Mouse (Mus musculus): ENCODE results near the gene Uso1.
A peak's percentile ranks its signal among the peaks of the same experiment; 100 is the strongest.
"Not testable (repeated sequence)": the region's sequence is repeated elsewhere in the genome, so short reads cannot be mapped to it uniquely, and the experiment has no call there.

Uso1 gene

DNA sequence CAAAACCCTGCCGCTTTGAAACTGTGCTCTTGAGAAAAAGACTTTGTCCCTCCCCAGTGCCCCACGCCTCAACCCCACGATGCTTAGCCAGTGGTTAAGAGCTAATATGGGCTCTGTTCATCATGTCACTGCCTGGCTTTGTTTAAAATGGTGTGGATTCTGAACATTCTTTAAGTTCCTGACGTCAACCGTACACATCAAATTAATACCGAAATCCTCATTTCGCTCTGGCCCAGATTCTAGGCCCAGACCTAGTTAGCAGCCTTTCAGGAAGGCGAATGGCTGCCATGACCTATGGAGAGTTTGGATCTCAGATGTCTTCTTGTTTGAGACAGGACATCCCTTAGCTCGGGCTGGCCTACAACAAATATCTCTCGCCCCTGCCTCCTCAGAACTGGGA lies 10.0 kb upstream of the Uso1 start:
- no peak for DNase-seq (ENCODE audit: low spot score in 2 of 2)

DNA sequence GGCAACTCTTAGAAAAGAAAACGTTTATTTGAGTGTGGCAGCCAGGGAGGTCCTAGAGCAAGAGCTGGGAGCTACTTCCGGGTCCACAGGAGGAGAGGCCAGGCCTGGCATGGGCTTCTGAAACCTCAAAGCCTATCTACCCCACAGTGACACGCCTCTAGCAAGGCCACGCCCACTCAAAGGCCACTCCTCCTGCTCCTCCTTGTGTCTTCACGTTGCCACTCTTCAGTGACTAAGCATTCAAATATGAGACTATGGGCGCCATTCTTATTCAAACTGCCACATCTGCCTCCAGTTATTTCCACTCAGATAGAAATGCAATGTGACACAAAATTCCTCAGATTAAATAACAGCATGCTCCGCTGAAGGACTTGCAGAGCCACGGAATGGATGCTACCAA lies 9.2 kb upstream of the Uso1 start:
- no peak for DNase-seq (ENCODE audit: low spot score in 2 of 2)

DNA sequence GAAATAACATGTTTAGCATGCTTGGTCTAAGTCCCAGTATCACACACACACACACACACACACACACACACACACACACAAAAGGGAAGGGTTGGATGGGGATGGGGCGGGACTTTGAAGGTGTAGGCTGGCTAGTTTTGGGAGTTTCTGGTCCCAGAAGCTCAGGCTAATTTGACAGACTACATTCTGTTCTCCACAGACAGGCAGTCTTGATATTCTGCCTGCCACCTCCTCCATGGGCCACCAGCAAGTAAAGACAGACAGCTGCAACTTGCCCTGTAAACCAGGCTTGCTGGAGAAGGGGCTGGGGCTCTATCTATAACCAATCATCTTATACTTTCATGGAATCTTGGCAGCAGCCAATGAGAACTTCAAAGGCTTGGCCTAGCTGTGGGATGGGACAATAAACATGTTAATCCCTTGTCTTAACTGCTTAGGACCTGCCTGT lies 8.4 kb upstream of the Uso1 start:
- no peak for DNase-seq (ENCODE audit: low spot score in 2 of 2)

DNA sequence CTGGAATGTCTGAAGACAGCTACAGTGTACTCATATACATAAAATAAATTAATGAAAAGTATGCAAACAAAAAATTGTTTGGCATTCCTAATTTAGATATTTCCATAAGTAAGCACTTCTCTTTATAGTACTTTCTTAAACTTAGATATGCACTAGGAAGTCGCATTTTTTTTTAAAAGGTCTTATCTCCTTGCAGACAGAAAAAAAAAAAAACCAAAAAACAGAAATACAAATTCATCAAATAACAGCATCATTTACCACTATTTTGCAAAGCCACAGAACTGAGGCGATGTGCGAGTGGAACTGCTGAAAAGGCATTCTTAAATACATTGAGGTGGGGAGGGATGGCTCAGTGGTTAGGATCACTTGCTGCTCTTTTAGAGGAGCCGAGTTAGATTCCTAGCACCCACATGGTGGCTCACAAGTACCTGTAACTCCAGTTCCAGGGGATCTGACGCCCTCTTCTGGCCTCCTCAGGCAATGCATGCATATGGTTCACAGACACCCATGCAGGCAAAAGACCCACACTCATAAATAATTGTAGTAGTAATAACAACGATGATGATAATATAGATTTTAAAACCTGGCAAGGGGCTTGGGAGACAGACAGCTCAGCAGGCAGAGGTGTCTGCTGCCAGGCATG lies 7.6 kb upstream of the Uso1 start:
- no peak for DNase-seq (ENCODE audit: low spot score in 2 of 2)

DNA sequence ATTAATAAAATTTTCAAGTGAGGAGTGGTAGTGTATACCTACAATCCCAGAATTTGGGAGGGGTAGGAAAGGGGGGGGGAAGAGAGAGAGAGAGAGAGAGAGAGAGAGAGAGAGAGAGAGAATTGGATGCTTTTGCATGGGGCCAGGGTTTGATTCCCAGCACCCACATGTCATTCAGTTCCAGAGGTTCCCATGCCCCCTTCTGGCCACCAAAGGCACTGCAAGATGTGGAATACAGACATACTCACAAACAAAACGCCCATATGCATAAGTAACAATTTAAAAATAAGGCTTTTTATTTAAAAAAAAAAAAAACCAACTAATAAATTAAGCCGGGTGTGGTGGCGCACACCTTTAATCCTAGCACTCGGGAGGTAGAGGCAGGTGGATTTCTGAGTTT lies 5.6 kb upstream of the Uso1 start:
- no peak for DNase-seq (ENCODE audit: low spot score in 2 of 2)

DNA sequence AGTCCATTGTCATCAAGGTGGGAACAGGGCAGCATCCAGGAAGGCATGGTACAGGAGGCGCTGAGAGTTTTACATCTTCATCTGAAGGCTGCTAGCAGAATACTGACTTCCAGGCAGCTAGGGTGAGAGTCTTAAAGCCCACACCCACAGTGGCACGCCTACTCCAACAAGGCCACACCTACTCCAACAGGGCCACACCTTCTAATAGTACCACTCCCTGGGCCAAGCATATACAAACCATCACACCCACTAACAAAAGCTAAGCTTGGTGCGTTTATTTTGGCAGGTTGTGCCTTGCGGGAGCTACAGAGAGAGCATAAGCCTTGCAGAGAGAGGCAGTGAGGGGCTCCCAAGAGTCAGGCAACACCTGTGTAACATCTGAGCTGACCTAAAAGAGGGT lies 4.7 kb upstream of the Uso1 start:
- DNase-seq (ENCODE audit: low spot score in 2 of 2): not testable (repeated sequence)

DNA sequence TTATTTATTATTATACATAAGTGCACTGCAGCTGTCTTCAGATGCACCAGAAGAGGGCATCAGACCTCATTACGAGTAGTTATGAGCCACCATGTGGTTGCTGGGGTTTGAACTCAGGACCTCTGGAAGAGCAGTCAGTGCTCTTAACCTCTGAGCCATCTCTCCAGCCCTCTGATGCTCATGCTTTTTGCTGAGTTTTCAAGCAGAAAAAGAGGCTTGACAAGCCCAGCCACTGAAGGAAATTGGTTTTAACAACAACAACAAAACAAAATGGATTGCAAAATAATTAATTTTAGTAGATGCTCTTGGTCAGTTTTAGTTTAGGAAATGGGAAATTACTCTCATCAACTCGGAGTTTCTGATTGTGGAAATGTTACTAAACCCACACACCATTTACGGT lies 2.8 kb upstream of the Uso1 start:
- no peak for DNase-seq (ENCODE audit: low spot score in 2 of 2)

DNA sequence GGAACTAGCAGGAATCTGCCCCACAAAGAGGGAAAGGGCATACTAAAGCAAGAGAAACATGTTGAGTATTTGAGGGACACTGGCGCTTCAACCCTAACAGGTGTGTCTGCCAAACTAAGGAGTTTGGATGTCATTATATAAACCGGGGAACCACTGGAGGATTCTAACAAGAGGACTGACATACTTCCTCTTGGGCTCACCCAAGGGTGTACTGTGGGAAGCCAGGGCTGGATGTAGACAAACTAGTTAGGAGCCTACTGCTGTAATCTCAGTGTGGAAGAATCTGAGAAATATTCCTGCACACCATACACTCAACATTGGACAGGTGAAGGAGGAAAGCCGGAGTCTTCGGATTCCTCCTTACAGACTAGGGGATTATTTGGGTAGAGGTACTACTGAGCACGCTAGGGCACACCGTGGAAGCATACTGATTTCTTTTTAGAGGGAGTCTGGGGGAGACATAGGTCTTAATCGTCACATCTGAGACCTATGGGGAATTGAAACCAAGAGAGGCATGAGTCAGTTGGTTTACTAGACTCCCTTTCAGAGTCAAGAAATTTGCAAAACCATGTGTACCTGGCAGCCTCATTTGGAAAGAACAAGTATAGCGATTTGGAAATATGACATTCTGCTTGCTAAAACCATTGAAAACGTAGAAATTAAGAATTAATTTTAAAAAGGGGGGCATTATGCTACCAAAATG lies 1.1 kb upstream of the Uso1 start:
- DNase-seq (ENCODE audit: low spot score in 2 of 2): no peak

DNA sequence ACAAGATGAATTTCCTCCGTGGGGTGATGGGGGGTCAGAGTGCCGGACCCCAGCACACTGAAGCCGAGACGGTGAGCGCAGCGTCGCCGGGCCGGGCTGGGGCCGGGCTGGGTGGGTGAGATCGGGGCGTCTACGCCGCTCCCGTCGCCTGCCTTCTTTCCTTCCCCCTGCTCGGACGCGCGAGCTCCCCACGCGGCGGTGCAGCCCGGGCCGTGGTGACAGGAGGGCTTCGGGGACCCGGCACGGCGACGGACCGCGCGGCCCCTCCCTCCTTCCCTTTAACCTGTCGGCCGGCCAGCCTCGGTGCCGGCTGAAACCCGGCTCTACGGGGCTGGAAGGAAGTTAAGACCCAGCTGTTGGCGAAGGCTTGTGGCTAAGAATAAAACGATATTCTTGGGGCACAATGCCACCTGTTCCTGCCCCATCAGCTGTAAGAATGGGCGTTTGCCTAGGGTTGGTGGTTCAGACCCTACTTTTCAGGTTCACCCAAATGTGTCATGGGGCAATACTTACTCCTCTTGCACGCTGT lies 419 bp downstream of the Uso1 start:
- DNase-seq (ENCODE audit: low spot score in 2 of 2): peak; percentile 29 to 34

DNA sequence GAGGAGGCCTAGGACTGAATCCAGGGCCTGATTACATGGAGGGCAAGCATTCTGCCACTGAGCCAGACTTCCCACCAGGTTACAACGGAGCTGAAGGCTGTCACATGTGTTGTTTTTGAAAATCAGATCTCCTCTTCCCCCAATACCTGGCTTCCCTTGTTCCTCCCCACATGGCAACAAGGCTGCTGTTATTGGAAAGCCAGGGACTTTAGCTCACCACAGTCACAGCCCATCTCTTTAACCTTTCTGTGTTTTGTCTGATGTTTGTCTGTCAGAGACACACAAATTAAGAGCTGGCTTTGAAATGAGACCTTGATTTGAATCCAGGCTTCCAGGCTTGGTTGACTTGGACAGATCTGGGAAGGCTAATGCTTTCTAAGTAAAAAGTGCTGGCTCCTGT lies 1.5 kb downstream of the Uso1 start:
- DNase-seq (ENCODE audit: low spot score in 2 of 2): no peak

DNA sequence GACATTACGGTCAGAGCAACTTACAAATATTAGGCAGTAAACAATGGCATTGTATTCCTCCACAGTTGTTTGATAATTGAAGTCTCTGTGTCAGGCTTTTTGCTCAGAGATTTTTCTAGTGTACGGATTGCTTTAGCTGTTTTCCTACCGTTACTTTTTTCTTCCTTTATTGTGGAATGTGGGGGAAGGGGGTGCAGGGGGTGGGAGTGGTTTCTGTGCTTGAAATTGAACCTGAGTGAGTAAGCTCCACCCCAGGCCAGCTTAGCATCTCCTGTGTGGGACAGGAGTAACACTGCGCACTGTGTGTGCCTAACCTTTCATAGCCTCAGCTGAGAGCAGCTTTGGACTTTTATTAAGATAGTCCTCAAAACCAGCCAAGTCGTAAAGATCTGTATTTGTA lies 4.0 kb downstream of the Uso1 start:
- DNase-seq (ENCODE audit: low spot score in 2 of 2): no peak

DNA sequence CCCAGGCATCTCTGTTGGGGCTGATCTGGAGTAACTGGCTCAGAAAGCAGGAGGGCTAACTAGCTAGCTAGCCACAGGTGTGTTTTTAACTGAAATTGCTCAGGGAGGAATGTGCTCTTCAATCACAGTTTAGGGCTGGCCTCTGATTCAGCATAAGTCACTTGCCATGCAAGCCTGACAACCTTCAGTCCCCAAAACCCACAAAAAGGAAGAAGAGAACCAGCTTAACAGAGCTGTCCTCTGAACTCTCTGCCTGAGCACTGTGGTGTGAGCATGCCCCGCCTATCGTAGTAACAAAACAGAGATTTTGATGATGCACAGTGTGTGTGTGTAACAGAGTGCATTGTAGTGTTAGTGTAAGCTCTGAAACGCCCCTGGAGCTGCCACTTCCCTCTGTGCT lies 4.7 kb downstream of the Uso1 start:
- no peak for DNase-seq (ENCODE audit: low spot score in 2 of 2)

DNA sequence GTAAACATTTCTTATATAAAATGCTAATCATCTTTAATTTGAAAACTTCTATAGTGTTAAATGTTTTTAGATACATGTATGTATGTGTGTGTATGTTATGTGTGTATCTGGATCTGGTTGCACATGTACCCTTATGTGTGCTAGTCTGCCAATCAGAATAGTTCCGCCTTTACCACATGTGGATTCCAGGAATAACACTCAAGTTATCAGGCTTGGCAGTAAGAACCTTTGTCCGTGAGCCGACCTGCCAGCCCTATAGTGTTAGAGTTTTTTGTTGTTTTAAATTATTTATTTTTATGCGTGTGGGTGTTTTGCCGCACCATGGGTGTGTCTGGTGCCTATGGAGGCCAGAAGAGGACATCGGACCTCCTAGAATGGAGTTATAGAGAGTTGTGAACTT lies 5.9 kb downstream of the Uso1 start:
- no peak for DNase-seq (ENCODE audit: low spot score in 2 of 2)

DNA sequence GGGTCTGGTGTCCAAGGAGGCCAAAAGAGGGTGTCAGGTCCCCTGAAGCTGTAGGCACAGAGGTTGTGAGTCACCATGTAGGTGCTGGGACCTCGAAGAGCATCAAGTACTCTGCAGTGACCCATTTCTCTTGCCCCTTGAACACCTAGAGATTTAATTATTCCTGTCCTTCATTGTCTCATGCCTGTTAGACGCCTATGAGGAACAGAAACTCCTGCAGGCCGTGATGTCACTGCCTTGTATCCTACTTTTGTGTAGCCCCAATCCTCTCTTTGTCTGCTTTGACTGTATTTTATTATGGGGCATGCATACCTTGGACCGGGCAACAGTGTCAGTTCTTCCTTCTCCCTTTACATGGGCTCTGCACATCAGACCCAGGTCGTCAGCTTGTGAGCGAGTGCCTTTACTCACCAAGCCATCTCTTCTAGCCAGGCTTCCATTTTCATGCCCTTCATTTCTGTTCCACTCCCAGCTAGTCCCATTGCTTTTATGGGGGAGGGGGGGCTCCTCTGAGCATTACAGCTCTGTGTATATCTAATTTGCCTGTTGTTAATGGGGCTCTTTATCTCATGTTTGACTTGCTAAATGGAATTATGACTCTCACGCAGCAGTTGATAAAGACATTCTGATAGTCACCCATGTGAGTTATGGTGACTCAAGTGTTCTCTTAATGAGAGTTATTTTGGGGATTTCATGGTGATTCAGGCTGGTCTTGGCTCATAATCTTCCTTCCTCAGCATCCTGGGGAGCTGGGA lies 7.4 kb downstream of the Uso1 start:
- no peak for DNase-seq (ENCODE audit: low spot score in 2 of 2)

DNA sequence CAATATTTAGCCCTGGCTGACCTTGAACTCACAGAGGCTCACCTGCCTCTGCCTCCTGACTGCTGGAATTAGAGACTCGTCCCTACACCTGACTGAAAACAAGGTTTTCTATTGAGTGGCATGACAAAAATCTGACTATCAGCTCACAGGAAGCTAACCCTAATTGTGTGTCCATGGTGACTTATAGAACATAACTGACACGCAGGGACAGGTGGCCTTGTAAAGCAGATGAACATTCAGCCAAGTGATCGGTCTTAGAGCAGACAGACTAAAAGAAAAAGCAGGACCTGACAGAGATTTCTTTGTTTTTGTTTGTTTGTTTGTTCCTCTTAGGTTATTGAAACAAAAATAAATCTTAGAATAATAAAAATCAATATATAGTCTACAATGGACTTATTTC lies 10.5 kb downstream of the Uso1 start:
- DNase-seq (ENCODE audit: low spot score in 2 of 2): no peak

DNA sequence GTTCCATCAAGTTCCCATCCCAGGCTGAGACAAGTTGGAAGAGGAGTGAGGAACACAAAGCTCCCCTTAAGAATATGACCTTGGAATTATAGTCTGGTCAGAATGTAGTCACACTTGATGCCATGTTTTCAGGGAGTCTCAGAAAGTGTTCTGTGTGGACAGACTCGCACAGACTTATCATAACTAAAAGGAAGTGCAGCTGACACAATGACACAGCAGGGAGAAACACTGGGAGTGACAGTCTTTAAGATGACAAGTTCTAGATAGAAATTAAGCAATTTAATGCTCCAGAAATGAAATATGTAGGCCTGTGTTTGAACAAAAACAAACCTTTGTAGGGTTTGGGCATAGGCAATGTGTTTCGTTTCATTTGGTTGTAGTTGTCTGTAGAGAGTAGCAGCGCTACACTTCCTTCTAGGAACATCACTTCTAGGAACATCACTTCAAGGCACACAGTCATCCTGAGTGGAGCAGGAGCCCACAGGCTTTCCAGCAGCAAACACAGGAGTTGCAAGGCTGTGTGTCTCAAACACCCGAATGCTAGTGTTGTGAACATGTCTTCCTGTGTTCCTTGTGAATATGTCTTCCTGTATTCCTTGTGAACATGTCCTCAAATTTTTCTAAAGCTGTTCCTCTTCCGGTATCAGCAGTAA lies 11.7 kb downstream of the Uso1 start:
- DNase-seq (ENCODE audit: low spot score in 2 of 2): no peak

DNA sequence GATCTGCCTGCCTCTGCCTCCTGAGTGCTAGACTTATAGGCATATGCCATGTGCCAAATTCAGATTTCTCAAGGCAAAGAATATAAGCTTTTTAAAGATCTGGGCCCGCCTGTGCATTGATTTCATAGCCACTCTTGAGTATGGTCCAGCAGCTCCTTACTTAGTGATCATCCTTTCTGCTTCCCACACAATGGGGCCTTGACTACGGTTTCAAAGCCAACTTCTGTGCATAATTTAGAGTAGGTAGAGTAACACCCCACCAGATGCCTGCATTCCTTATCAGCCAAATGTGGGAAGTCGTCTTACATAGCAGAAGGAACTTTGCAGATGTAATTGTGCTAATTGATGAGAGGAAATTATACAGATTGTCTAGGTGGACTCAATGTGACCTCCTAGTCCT lies 17.1 kb downstream of the Uso1 start:
- DNase-seq (ENCODE audit: low spot score in 2 of 2): no peak

DNA sequence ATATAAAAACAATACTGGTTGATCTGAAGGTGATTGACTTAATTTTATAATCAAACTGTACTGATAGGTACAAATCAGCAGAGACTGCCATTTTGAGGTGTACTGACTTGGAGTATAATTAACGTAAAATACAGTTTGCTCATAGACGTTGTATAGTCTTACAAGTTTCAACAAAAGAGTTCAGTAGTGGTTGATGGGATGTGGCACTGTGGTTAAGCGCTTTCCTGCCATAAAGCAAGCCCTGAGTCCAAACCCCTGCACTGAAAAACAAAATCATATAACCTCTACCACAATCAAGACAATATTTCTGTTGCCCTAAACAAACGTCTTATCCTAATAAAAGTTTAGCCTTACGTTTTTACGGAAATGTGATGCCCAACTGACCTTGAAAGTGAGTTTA lies 28.2 kb downstream of the Uso1 start:
- no peak for DNase-seq (ENCODE audit: low spot score in 2 of 2)

DNA sequence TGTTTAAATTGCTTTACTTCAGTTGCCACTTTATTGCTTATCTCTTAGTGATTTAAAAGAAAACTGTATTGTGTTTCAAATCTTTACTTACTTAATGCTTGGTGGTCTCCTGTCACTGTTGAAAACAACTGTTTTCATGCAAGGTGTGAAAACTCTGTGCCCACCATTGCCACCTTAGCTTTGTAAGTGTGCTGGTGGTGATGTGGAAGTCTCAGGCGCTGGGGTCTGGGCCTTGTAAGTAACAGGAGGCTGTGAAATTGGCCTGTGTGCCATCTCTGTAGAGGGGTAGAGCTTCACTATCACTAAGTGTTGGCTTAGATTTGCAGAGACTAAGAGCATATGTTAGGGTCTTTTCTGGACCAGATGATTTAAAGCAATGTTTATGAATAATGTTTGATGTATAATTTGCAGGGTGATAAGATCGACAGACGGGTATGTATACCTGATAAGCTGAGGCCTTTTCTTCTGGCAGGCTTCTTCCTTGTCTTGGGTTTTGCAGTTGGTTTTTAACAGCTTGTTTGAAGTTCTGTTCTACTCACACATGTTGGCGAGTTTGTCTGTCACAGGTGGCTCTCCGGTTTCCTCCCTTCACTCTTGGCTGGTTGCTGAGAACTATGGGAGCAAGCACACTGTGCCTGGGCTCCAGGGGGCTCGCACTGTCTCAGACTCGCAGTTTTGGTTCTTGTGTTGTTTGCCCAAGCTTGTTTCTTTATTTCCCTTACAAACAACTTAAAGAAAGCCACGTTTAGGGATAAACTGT lies 45.5 kb downstream of the Uso1 start:
- DNase-seq (ENCODE audit: low spot score in 2 of 2): no peak

DNA sequence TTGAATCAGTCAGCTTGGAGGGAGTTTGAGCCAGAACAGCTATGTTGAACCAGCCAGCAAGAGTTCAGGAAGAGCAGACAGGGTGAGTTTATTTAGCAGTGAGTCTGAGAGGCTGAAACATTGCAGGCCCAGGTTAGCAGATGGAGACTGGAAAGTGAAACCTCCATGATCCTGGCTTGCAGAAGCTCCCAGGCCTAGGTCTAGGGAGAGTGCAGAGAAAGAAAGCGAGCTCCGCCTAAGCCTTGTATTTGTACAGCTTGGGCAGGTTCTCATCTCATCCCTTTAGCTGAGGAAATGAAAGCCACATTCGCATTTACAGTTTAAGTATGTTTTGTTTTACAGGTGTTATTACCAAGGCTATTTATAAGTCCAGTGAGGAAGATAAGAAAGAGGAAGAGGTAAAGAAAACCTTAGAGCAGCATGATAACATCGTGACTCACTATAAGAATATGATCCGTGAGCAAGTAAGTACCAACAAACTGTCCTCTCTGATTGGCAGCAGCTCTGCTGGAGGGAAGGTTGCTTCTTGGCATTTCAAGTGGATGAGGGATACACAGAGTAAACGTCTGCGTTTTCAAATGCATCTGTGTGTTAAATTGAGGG lies 51.2 kb downstream of the Uso1 start:
- DNase-seq (ENCODE audit: low spot score in 2 of 2): no peak

DNA sequence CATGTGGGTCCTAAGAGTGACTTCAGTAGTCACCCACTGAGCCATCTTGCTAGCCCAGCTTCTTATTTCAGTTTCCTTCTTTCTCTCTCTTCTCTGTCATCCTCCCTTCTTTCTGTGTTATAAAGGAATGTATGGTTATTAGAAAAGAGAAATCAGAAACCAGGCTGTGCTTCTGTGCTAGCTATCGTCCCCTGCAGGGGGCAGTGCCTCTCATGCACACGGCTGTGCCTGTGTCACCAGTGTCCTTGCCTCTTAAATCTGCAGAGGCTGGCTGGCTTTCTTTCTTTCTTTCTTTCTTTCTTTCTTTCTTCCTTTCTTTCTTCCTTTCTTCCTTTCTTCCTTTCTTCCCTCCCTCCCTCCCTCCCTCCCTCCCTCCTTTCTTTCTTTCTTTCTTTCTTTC lies 58.0 kb downstream of the Uso1 start:
- not testable (repeated sequence) for DNase-seq (ENCODE audit: low spot score in 2 of 2)
